Mouse (Mus musculus): Measurements from ENCODE around the gene Cnr2.

The Cnr2 gene

GRCm38 (mm10) chr4:135874564-135875535 lies 20.3 kb upstream of the Cnr2 start:
- no peak for TF ChIP-seq CTCF (conservative IDR thresholded peaks at IDR 0.05; ENCODE audit: low read length)
- no peak for TF ChIP-seq POU5F1 (IDR thresholded peaks at IDR 0.05; ENCODE audit: borderline replicate concordance, low read length)
- no peak for TF ChIP-seq NANOG (IDR thresholded peaks at IDR 0.05; ENCODE audit: borderline replicate concordance, low read length)
- Histone ChIP-seq H3K4me3 (replicated peaks; ENCODE audit: low read length) (no peak overlapping the region), H3K9me3 (ENCODE audit: low read length) (no peaks in the 10 kb centered on the region), H3K27me3 (ENCODE audit: insufficient read depth, low read length) (no peaks in the 10 kb centered on the region), H3K36me3 (ENCODE audit: insufficient read depth, low read length) (peaks cover 29% of the 10 kb centered on the region), H3K4me1 (replicated peaks; ENCODE audit: low read depth, low read length) (peaks cover 48% of the 10 kb centered on the region)

- Histone ChIP-seq H3K27me3 (ENCODE audit: insufficient read depth, low read length) (no peaks in the 10 kb centered on the region), H3K36me3 (ENCODE audit: insufficient read depth, low read length) (peaks cover 24% of the 10 kb centered on the region), H3K9me3 (ENCODE audit: low read length) (no peaks in the 10 kb centered on the region), H3K4me3 (replicated peaks; ENCODE audit: low read length) (peak overlapping the region; percentile 60; the same call in 1 of the 2 replicates), H3K4me1 (replicated peaks; ENCODE audit: low read depth, low read length) (peaks cover 51% of the 10 kb centered on the region)
- TF ChIP-seq CTCF (conservative IDR thresholded peaks at IDR 0.05; ENCODE audit: low read length) (no peak), NANOG (IDR thresholded peaks at IDR 0.05; ENCODE audit: borderline replicate concordance, low read length) (no peak), POU5F1 (IDR thresholded peaks at IDR 0.05; ENCODE audit: borderline replicate concordance, low read length) (no peak)
Measured at GRCm38 (mm10) chr4:135875546-135875945, 19.6 kb upstream of the Cnr2 start.

GRCm38 (mm10) chr4:135875991-135876582 lies 19.1 kb upstream of the Cnr2 start:
- H3K4me1 ChIP-seq (replicated peaks; ENCODE audit: low read depth, low read length): peaks cover 52% of the 10 kb centered on the region
- peak overlapping the region; percentile 60 for H3K4me3 ChIP-seq (replicated peaks; ENCODE audit: low read length)

GRCm38 (mm10) chr4:135876583-135877020 lies 18.6 kb upstream of the Cnr2 start:
- H3K36me3 ChIP-seq (ENCODE audit: insufficient read depth, low read length): peaks cover 13% of the 10 kb centered on the region
- TF ChIP-seq CTCF (conservative IDR thresholded peaks at IDR 0.05; ENCODE audit: low read length) (no peak), POU5F1 (IDR thresholded peaks at IDR 0.05; ENCODE audit: borderline replicate concordance, low read length) (no peak)

More at GRCm38 (mm10) chr4:135875991-135876582, 19.1 kb upstream of the Cnr2 start:
- H3K27me3 ChIP-seq (ENCODE audit: insufficient read depth, low read length): no peaks in the 10 kb centered on the region
- TF ChIP-seq CTCF (conservative IDR thresholded peaks at IDR 0.05; ENCODE audit: low read length) (no peak), POU5F1 (IDR thresholded peaks at IDR 0.05; ENCODE audit: borderline replicate concordance, low read length) (no peak), NANOG (IDR thresholded peaks at IDR 0.05; ENCODE audit: borderline replicate concordance, low read length) (no peak)
- H3K36me3 ChIP-seq (ENCODE audit: insufficient read depth, low read length): peaks cover 18% of the 10 kb centered on the region
- H3K9me3 ChIP-seq (ENCODE audit: low read length): no peaks in the 10 kb centered on the region

GRCm38 (mm10) chr4:135877742-135878141 lies 17.5 kb upstream of the Cnr2 start:
- H3K4me1 ChIP-seq (replicated peaks; ENCODE audit: low read depth, low read length): peaks cover 45% of the 10 kb centered on the region
- peaks cover 6% of the 10 kb centered on the region; the same call in 1 of the 2 replicates for H3K27me3 ChIP-seq (ENCODE audit: insufficient read depth, low read length)
- H3K9me3 ChIP-seq (ENCODE audit: low read length): no peaks in the 10 kb centered on the region
- H3K4me3 ChIP-seq (replicated peaks; ENCODE audit: low read length): no peak overlapping the region
- H3K36me3 ChIP-seq (ENCODE audit: insufficient read depth, low read length): peaks cover 2% of the 10 kb centered on the region
- no peak for TF ChIP-seq CTCF (conservative IDR thresholded peaks at IDR 0.05; ENCODE audit: low read length)
- no peak for TF ChIP-seq POU5F1 (IDR thresholded peaks at IDR 0.05; ENCODE audit: borderline replicate concordance, low read length)
- TF ChIP-seq NANOG (IDR thresholded peaks at IDR 0.05; ENCODE audit: borderline replicate concordance, low read length): no peak

More at GRCm38 (mm10) chr4:135876583-135877020, 18.6 kb upstream of the Cnr2 start:
- Histone ChIP-seq H3K9me3 (ENCODE audit: low read length) (no peaks in the 10 kb centered on the region), H3K4me3 (replicated peaks; ENCODE audit: low read length) (peak overlapping the region; percentile 60), H3K4me1 (replicated peaks; ENCODE audit: low read depth, low read length) (peaks cover 48% of the 10 kb centered on the region), H3K27me3 (ENCODE audit: insufficient read depth, low read length) (no peaks in the 10 kb centered on the region)

- H3K4me1 ChIP-seq (replicated peaks; ENCODE audit: low read depth, low read length): peaks cover 54% of the 10 kb centered on the region
- TF ChIP-seq NANOG (IDR thresholded peaks at IDR 0.05; ENCODE audit: borderline replicate concordance, low read length) (no peak), CTCF (conservative IDR thresholded peaks at IDR 0.05; ENCODE audit: low read length) (no peak), POU5F1 (IDR thresholded peaks at IDR 0.05; ENCODE audit: borderline replicate concordance, low read length) (no peak)
- H3K27me3 ChIP-seq (ENCODE audit: insufficient read depth, low read length): peaks cover 6% of the 10 kb centered on the region; the same call in 1 of the 2 replicates
- no peaks in the 10 kb centered on the region for H3K36me3 ChIP-seq (ENCODE audit: insufficient read depth, low read length)
- H3K9me3 ChIP-seq (ENCODE audit: low read length): no peaks in the 10 kb centered on the region
- H3K4me3 ChIP-seq (replicated peaks; ENCODE audit: low read length): no peak overlapping the region
Measured at GRCm38 (mm10) chr4:135879021-135879420, 16.2 kb upstream of the Cnr2 start.

GRCm38 (mm10) chr4:135880018-135880417 lies 15.2 kb upstream of the Cnr2 start:
- Histone ChIP-seq H3K36me3 (ENCODE audit: insufficient read depth, low read length) (no peaks in the 10 kb centered on the region), H3K4me3 (replicated peaks; ENCODE audit: low read length) (no peak overlapping the region), H3K9me3 (ENCODE audit: low read length) (no peaks in the 10 kb centered on the region), H3K27me3 (ENCODE audit: insufficient read depth, low read length) (peaks cover 8% of the 10 kb centered on the region; the same call in 1 of the 2 replicates), H3K4me1 (replicated peaks; ENCODE audit: low read depth, low read length) (peaks cover 54% of the 10 kb centered on the region)
- TF ChIP-seq NANOG (IDR thresholded peaks at IDR 0.05; ENCODE audit: borderline replicate concordance, low read length) (no peak), CTCF (conservative IDR thresholded peaks at IDR 0.05; ENCODE audit: low read length) (no peak), POU5F1 (IDR thresholded peaks at IDR 0.05; ENCODE audit: borderline replicate concordance, low read length) (no peak)

- no peaks in the 10 kb centered on the region for H3K9me3 ChIP-seq (ENCODE audit: low read length)
- no peak overlapping the region for H3K4me3 ChIP-seq (replicated peaks; ENCODE audit: low read length)
- no peaks in the 10 kb centered on the region for H3K36me3 ChIP-seq (ENCODE audit: insufficient read depth, low read length)
- no peak for TF ChIP-seq CTCF (conservative IDR thresholded peaks at IDR 0.05; ENCODE audit: low read length)
- TF ChIP-seq NANOG (IDR thresholded peaks at IDR 0.05; ENCODE audit: borderline replicate concordance, low read length): no peak
- no peak for TF ChIP-seq POU5F1 (IDR thresholded peaks at IDR 0.05; ENCODE audit: borderline replicate concordance, low read length)
- H3K4me1 ChIP-seq (replicated peaks; ENCODE audit: low read depth, low read length): peaks cover 54% of the 10 kb centered on the region
- peaks cover 8% of the 10 kb centered on the region; the same call in 1 of the 2 replicates for H3K27me3 ChIP-seq (ENCODE audit: insufficient read depth, low read length)
Measured at GRCm38 (mm10) chr4:135880576-135880975, 14.6 kb upstream of the Cnr2 start.

Data from E14TG2a.4 (cell line).